ENCODE assay signal across 9 mouse cellular contexts in the genomic region with DNA sequence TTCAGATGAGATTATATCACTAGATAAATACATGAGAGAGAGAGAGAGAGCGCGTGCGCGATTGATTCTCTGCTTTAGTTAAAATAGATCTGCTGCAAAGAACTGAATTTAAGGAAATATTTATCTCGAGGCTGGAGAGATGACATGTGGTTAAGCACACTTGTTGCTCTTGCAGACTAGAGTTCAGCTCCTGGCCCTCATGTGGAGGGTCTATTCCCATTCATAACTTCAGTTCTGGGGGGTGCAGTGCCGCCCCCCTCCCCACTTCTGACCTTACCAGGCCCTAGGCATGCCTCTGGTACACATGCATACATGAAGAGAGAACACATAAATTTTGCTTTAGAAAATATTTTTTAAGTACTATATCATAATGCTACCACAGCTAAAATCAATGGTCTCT. TPM values are rescaled to one million over a fixed set of nuclear protein-coding genes. Genes with fewer than 3 reads are reported as not detected.
DNase-seq lines count a peak whose midpoint lies in the region; ATAC-seq and TF ChIP-seq lines count a peak whose summit lies in the region.
"Had no signal": no experiment of that assay in that cellular context is flagged by ENCODE, and none has a peak within 500 bp of the region (broad histone marks: within the 10 kb centered on the region; RNA-seq: fewer than 3 reads in every experiment).

No protein-coding gene starts in this region.

- H3K4me1 ChIP-seq in cerebellum, adult 2 months (ENCODE audit: control insufficient read depth, insufficient read depth, low read length), result peaks cover 8% of the 10 kb centered on the region; the same call in 1 of the 2 replicates
- H3K4me1 ChIP-seq in lung, postnatal 0 days (ENCODE audit: insufficient read depth, low read depth, low read length), result no peaks in the 10 kb centered on the region
- H3K4me1 ChIP-seq in lung, adult 2 months (ENCODE audit: control insufficient read depth, insufficient read depth, low read length), result no peaks in the 10 kb centered on the region; the same call in 1 of the 2 replicates
- H3K4me1 ChIP-seq in limb, embryonic 14.5 days (ENCODE audit: control insufficient read depth, insufficient read depth, low read length), result 0 out of 2 replicates have a peak, but pooled peaks cover 2% of the 10 kb centered on the region
- no peaks in the 10 kb centered on the region for H3K4me1 ChIP-seq in stomach, postnatal 0 days (replicated peaks; ENCODE audit: control insufficient read depth, insufficient read depth)

- no peak for TF ChIP-seq EP300 in lung, postnatal 0 days (IDR thresholded peaks at IDR 0.05)
- no peak for TF ChIP-seq EP300 in stomach, postnatal 0 days (optimal IDR thresholded peaks at IDR 0.05)

- H3K4me3 ChIP-seq in cerebellum, adult 2 months (replicated peaks; ENCODE audit: insufficient read depth, low read depth, low read length), result peak overlapping the region; percentile 5
- H3K4me3 ChIP-seq in lung, postnatal 0 days (ENCODE audit: low read depth, low read length), result no peak overlapping the region
- no peak overlapping the region for H3K4me3 ChIP-seq in lung, adult 2 months (replicated peaks; ENCODE audit: extremely low read depth, low read depth, low read length)
- peak overlapping the region; percentile 76 for H3K4me3 ChIP-seq in limb, embryonic 14.5 days (replicated peaks; ENCODE audit: low read length)
- 0 out of 2 replicates have a peak overlapping the region, but pooled peaks have one; percentile 1 for H3K4me3 ChIP-seq in stomach, postnatal 0 days (ENCODE audit: low read depth, low read length)

- no peaks in the 10 kb centered on the region for H3K36me3 ChIP-seq in lung, postnatal 0 days (ENCODE audit: insufficient read depth, low read length)
- H3K36me3 ChIP-seq in limb, embryonic 14.5 days (ENCODE audit: control insufficient read depth, insufficient read depth, low read length), result no peaks in the 10 kb centered on the region
- no peaks in the 10 kb centered on the region for H3K36me3 ChIP-seq in stomach, postnatal 0 days (ENCODE audit: control insufficient read depth, insufficient read depth, low read length)

- no peak overlapping the region for H3K27ac ChIP-seq in cerebellum, adult 2 months (ENCODE audit: insufficient read depth, low read length)
- H3K27ac ChIP-seq in lung, postnatal 0 days (ENCODE audit: low read length), result no peak overlapping the region
- no peak overlapping the region for H3K27ac ChIP-seq in limb, embryonic 14.5 days (replicated peaks; ENCODE audit: low read depth, low read length)
- H3K27ac ChIP-seq in stomach, postnatal 0 days (replicated peaks), result no peak overlapping the region

- no peak for ATAC-seq in lung, postnatal 0 days
- no peak for ATAC-seq in limb, embryonic 14.5 days (ENCODE audit: low FRiP score, low read depth)
- no peak for ATAC-seq in stomach, postnatal 0 days (ENCODE audit: low FRiP score, low TSS enrichment)
- ATAC-seq in cerebellum, adult (ENCODE audit: insufficient number of reproducible peaks, low FRiP score, low TSS enrichment), result no peak
- ATAC-seq: Patski had no signal

- H3K4me2 ChIP-seq in lung, postnatal 0 days (replicated peaks; ENCODE audit: low read depth, low read length), result peak overlapping the region; percentile 93; the same call in 1 of the 2 replicates
- H3K4me2 ChIP-seq in limb, embryonic 14.5 days (replicated peaks; ENCODE audit: low read depth, low read length, severe bottlenecking), result peak overlapping the region; percentile 73
- H3K4me2 ChIP-seq in stomach, postnatal 0 days (replicated peaks; ENCODE audit: low read depth), result peak overlapping the region; percentile 91

- H3K9ac ChIP-seq in lung, postnatal 0 days (replicated peaks; ENCODE audit: low read depth), result no peak overlapping the region
- no peak overlapping the region for H3K9ac ChIP-seq in limb, embryonic 14.5 days (ENCODE audit: low read depth, low read length, severe bottlenecking)
- no peak overlapping the region for H3K9ac ChIP-seq in stomach, postnatal 0 days (ENCODE audit: low read length)

- WGBS in cerebellum, adult 2 months, result 84% methylated on average over 6 of the region's 6 CpGs
- 87% methylated on average over 6 of the region's 6 CpGs for WGBS in lung, postnatal 0 days
- 96% methylated on average over 6 of the region's 6 CpGs for WGBS in lung, adult 2 months
- WGBS in limb, embryonic 14.5 days, result 85% methylated on average over 6 of the region's 6 CpGs
- WGBS in stomach, postnatal 0 days, result 91% methylated on average over 6 of the region's 6 CpGs

- no peaks in the 10 kb centered on the region for H3K9me3 ChIP-seq in lung, postnatal 0 days (ENCODE audit: low read length)
- no peaks in the 10 kb centered on the region for H3K9me3 ChIP-seq in limb, embryonic 14.5 days (ENCODE audit: control insufficient read depth, low read length)
- no peaks in the 10 kb centered on the region for H3K9me3 ChIP-seq in stomach, postnatal 0 days (ENCODE audit: control insufficient read depth, low read length)

- TF ChIP-seq POLR2A in cerebellum, adult 2 months (IDR thresholded peaks at IDR 0.05; ENCODE audit: borderline replicate concordance, insufficient read depth, low read length), result no peak
- TF ChIP-seq POLR2A in lung, adult 2 months (IDR thresholded peaks at IDR 0.05; ENCODE audit: borderline replicate concordance, extremely low read depth, low read depth, low read length), result no peak
- TF ChIP-seq POLR2A in limb, embryonic 14.5 days (IDR thresholded peaks at IDR 0.05; ENCODE audit: borderline replicate concordance, extremely low read depth, insufficient read depth, insufficient read length), result no peak

- H3K27me3 ChIP-seq in cerebellum, adult 2 months (ENCODE audit: control insufficient read depth, insufficient read depth, low read length), result no peaks in the 10 kb centered on the region
- no peaks in the 10 kb centered on the region for H3K27me3 ChIP-seq in lung, postnatal 0 days (replicated peaks; ENCODE audit: insufficient read depth, low read length)
- H3K27me3 ChIP-seq in limb, embryonic 14.5 days (ENCODE audit: control insufficient read depth, insufficient read depth, low read length), result no peaks in the 10 kb centered on the region
- H3K27me3 ChIP-seq in stomach, postnatal 0 days (ENCODE audit: control insufficient read depth, insufficient read depth, low read length), result no peaks in the 10 kb centered on the region

- TF ChIP-seq CTCF in cerebellum, adult 2 months (IDR thresholded peaks at IDR 0.05; ENCODE audit: borderline replicate concordance, insufficient read depth, low read depth, low read length), result no peak
- no peak for TF ChIP-seq CTCF in lung, postnatal 0 days (IDR thresholded peaks at IDR 0.05)
- TF ChIP-seq CTCF in lung, adult 2 months (IDR thresholded peaks at IDR 0.05; ENCODE audit: insufficient read depth, low read length), result no peak
- TF ChIP-seq CTCF in stomach, postnatal 0 days (IDR thresholded peaks at IDR 0.05; ENCODE audit: low read depth), result no peak

- no peak for DNase-seq in cerebellum, adult 2 months
- DNase-seq in cerebellum, postnatal 25 days, result no peak
- no peak for DNase-seq in lung, postnatal 0 days (ENCODE audit: low spot score)
- DNase-seq in lung, adult 2 months, result no peak
- DNase-seq in limb, embryonic 14.5 days (ENCODE audit: low spot score), result no peak
- no peak for DNase-seq in stomach, postnatal 0 days (ENCODE audit: low spot score)
- no peak for DNase-seq in right cerebral cortex, postnatal 25 days

RNA-seq across cellular contexts. Expression of a gene that starts 1.5 kb away (rescaled TPM):
- 34.3 and 36.2 TPM in 2 replicates for polyA plus RNA-seq in cerebellum, adult 2 months (2012; rRNA removed)
- 16.7 and 21.0 TPM in 2 replicates for polyA plus RNA-seq in lung, postnatal 0 days (2015; fragmentation: Nextera tagmentation; extraction: Ambion mirVana)
- polyA plus RNA-seq in lung, adult 2 months (2012; rRNA removed), result 4.7 and 5.4 TPM in 2 replicates
- polyA plus RNA-seq in limb, embryonic 14.5 days (2012; rRNA removed), result 22.3 and 24.3 TPM in 2 replicates
- polyA plus RNA-seq in limb, embryonic 14.5 days (2014; fragmentation: Nextera tagmentation; extraction: Ambion mirVana), result 49.6 and 53.7 TPM in 2 replicates
- 21.5 and 23.0 TPM in 2 replicates for polyA plus RNA-seq in stomach, postnatal 0 days (2015; fragmentation: Nextera tagmentation; extraction: Ambion mirVana)

Comparison
In these comparisons a context has a peak if more than half of its experiments do, and no peak if none do; other contexts are left out.
1. H3K4me3 ChIP-seq: peak in cerebellum, adult 2 months (single experiment), limb, embryonic 14.5 days (single experiment) and stomach, postnatal 0 days (single experiment); none in lung, postnatal 0 days (single experiment) and lung, adult 2 months (single experiment).
2. Peak in every context shown above with its lines, with median percentiles within 50 percentile points of each other: H3K4me2 ChIP-seq.